Mouse (Mus musculus) midbrain, embryonic 11.5 days (tissue): Measurements from ENCODE around the gene Pex14. TPM values are rescaled to one million over a fixed set of nuclear protein-coding genes. Genes with fewer than 3 reads are reported as not detected.

Experiments
- ATAC-seq: fragments of 200-750 bp; cut with Nextera tagmentation; 2 replicates; pipeline ENCODE4 v1.8.0; 2017; ENCODE audit warnings: moderate TSS enrichment, moderate library complexity; ENCODE audit not compliant: low FRiP score
- DNase-seq: peaks from one replicate; pipeline ENCODE4 v3.0.0; 2015; ENCODE audit warnings: low spot score; ENCODE audit errors: missing footprints
- H3K27ac ChIP-seq: fragments of 300-500 bp; sonication (generic); 2 replicates; pipeline ENCODE4 v1.5.1; 2014; ENCODE audit warnings: low read depth, low read length
- H3K27me3 ChIP-seq: fragments of 300-500 bp; sonication (generic); 2 replicates; pipeline ENCODE4 v1.6.1; 2014; ENCODE audit warnings: mild to moderate bottlenecking, low read length, moderate library complexity, mixed read lengths; ENCODE audit not compliant: control insufficient read depth, insufficient read depth
- H3K36me3 ChIP-seq: fragments of 300-500 bp; sonication (generic); 2 replicates; pipeline ENCODE4 v1.6.1; 2014; ENCODE audit warnings: mild to moderate bottlenecking, low read length, moderate library complexity, mixed read lengths; ENCODE audit not compliant: control insufficient read depth, insufficient read depth
- H3K4me1 ChIP-seq: fragments of 300-500 bp; sonication (generic); 2 replicates; pipeline ENCODE4 v1.6.1; 2014; ENCODE audit warnings: low read length; ENCODE audit not compliant: control insufficient read depth, insufficient read depth
- H3K4me2 ChIP-seq: fragments of 300-500 bp; sonication (generic); 2 replicates; pipeline ENCODE4 v1.6.1; 2014; ENCODE audit warnings: mild to moderate bottlenecking, moderate library complexity
- H3K4me3 ChIP-seq: fragments of 300-500 bp; sonication (generic); 2 replicates; pipeline ENCODE4 v1.5.1; 2014; ENCODE audit warnings: low read depth, low read length
- H3K9ac ChIP-seq: fragments of 300-500 bp; sonication (generic); 2 replicates; pipeline ENCODE4 v1.6.1; 2014; ENCODE audit warnings: low read length
- H3K9me3 ChIP-seq: fragments of 300-500 bp; sonication (generic); 2 replicates; pipeline ENCODE4 v1.6.1; 2016; ENCODE audit warnings: low read length; ENCODE audit not compliant: control insufficient read depth
- WGBS: fragments of 180-500 bp; shearing (Covaris S2); extraction: QIAGEN DNeasy Blood & Tissue Kit; methylation state at CpG from one replicate; pipeline ENCODE4 v1.1.7; 2014; 5-methylcytosine and 5-hydroxymethylcytosine counted together
- polyA plus RNA-seq: library from polyadenylated mRNA; unstranded; fragments of >200 nt; fragmentation: Nextera tagmentation; extraction: Ambion mirVana; gene quantifications from 2 replicates; pipeline ENCODE4 v1.2.1, GENCODE M21; 2014

The Pex14 gene
- polyA plus RNA-seq, 1 experiment from 2014 or later, result 35.9 TPM

- Histone ChIP-seq H3K4me1 (peaks cover 9% of the 10 kb centered on the region), H3K4me3 (no peak overlapping the region), H3K9ac (no peak overlapping the region), H3K27ac (no peak overlapping the region), H3K27me3 (no peaks in the 10 kb centered on the region), H3K4me2 (no peak overlapping the region), H3K36me3 (no peaks in the 10 kb centered on the region), H3K9me3 (no peaks in the 10 kb centered on the region)
- ATAC-seq (no peak), DNase-seq (no peak)
- 51% methylated on average over 2 of the region's 2 CpGs for WGBS
Measured at GRCm38 (mm10) chr4:148990038-148990437, 109.6 kb downstream of the Pex14 start.

GRCm38 (mm10) chr4:148985541-148986476 is 113.9 kb downstream of the Pex14 start:
- Histone ChIP-seq H3K4me3 (no peak overlapping the region), H3K9ac (no peak overlapping the region), H3K27ac (no peak overlapping the region), H3K4me2 (no peak overlapping the region), H3K36me3 (no peaks in the 10 kb centered on the region), H3K27me3 (no peaks in the 10 kb centered on the region), H3K4me1 (peaks cover 14% of the 10 kb centered on the region), H3K9me3 (no peaks in the 10 kb centered on the region)
- ATAC-seq, result no peak
- peak; percentile 86 for DNase-seq
- WGBS, result 53% methylated on average over 24 of the region's 24 CpGs

GRCm38 (mm10) chr4:148984701-148985540 is 114.8 kb downstream of the Pex14 start:
- Histone ChIP-seq H3K4me3 (no peak overlapping the region), H3K9ac (no peak overlapping the region), H3K27ac (no peak overlapping the region), H3K4me1 (peaks cover 14% of the 10 kb centered on the region), H3K27me3 (no peaks in the 10 kb centered on the region), H3K36me3 (no peaks in the 10 kb centered on the region), H3K9me3 (no peaks in the 10 kb centered on the region), H3K4me2 (no peak overlapping the region)
- ATAC-seq (0 out of 2 replicates have a peak, but pooled peaks have one; percentile 30), DNase-seq (no peak)
- WGBS, result 52% methylated on average over 19 of the region's 19 CpGs

- no peak for DNase-seq
- ATAC-seq, result peak; percentile 11; the same call in 1 of the 2 replicates
- Histone ChIP-seq H3K4me2 (no peak overlapping the region), H3K27ac (no peak overlapping the region), H3K9me3 (no peaks in the 10 kb centered on the region), H3K27me3 (no peaks in the 10 kb centered on the region), H3K9ac (no peak overlapping the region), H3K4me1 (peaks cover 17% of the 10 kb centered on the region), H3K36me3 (no peaks in the 10 kb centered on the region), H3K4me3 (no peak overlapping the region)
- WGBS, result 66% methylated on average over 6 of the region's 6 CpGs
Measured at GRCm38 (mm10) chr4:148982274-148982673, 117.4 kb downstream of the Pex14 start.

GRCm38 (mm10) chr4:148979837-148980236 is 119.8 kb downstream of the Pex14 start:
- no peaks in the 10 kb centered on the region for H3K27me3 ChIP-seq
- no peak overlapping the region for H3K4me2 ChIP-seq
- H3K27ac ChIP-seq, result no peak overlapping the region
- no peak overlapping the region for H3K9ac ChIP-seq
- no peaks in the 10 kb centered on the region for H3K36me3 ChIP-seq
- ATAC-seq (0 out of 2 replicates have a peak, but pooled peaks have one; percentile 44), DNase-seq (no peak)
- H3K4me1 ChIP-seq, result peaks cover 6% of the 10 kb centered on the region
- no peak overlapping the region for H3K4me3 ChIP-seq
- 71% methylated on average over 11 of the region's 11 CpGs for WGBS
- H3K9me3 ChIP-seq, result no peaks in the 10 kb centered on the region

- H3K27ac ChIP-seq, result no peak overlapping the region
Measured at GRCm38 (mm10) chr4:148978926-148979325, 120.8 kb downstream of the Pex14 start.

GRCm38 (mm10) chr4:148978221-148978855 is 121.3 kb downstream of the Pex14 start:
- Histone ChIP-seq H3K4me1 (peaks cover 3% of the 10 kb centered on the region; the same call in 1 of the 2 replicates), H3K9me3 (no peaks in the 10 kb centered on the region), H3K9ac (no peak overlapping the region), H3K4me2 (no peak overlapping the region), H3K4me3 (no peak overlapping the region), H3K36me3 (no peaks in the 10 kb centered on the region), H3K27me3 (no peaks in the 10 kb centered on the region), H3K27ac (no peak overlapping the region)
- 72% methylated on average over 9 of the region's 9 CpGs for WGBS
- ATAC-seq (no peak), DNase-seq (no peak)

More at GRCm38 (mm10) chr4:148978926-148979325, 120.8 kb downstream of the Pex14 start:
- Histone ChIP-seq H3K27me3 (no peaks in the 10 kb centered on the region), H3K4me2 (no peak overlapping the region), H3K4me1 (peaks cover 3% of the 10 kb centered on the region; the same call in 1 of the 2 replicates), H3K4me3 (no peak overlapping the region), H3K9me3 (no peaks in the 10 kb centered on the region), H3K36me3 (no peaks in the 10 kb centered on the region), H3K9ac (no peak overlapping the region)
- DNase-seq, result no peak
- 96% methylated on average over 11 of the region's 11 CpGs for WGBS
- no peak for ATAC-seq

GRCm38 (mm10) chr4:148974833-148975232 is 124.8 kb downstream of the Pex14 start:
- H3K4me2 ChIP-seq, result no peak overlapping the region
- H3K4me3 ChIP-seq, result no peak overlapping the region
- WGBS, result 81% methylated on average over 7 of the region's 7 CpGs
- H3K27me3 ChIP-seq, result no peaks in the 10 kb centered on the region; the same call in 1 of the 2 replicates
- DNase-seq (no peak), ATAC-seq (no peak)
- peaks cover 10% of the 10 kb centered on the region; the same call in 1 of the 2 replicates for H3K4me1 ChIP-seq
- H3K36me3 ChIP-seq, result no peaks in the 10 kb centered on the region
- H3K27ac ChIP-seq, result no peak overlapping the region
- no peak overlapping the region for H3K9ac ChIP-seq
- no peaks in the 10 kb centered on the region for H3K9me3 ChIP-seq
